Mouse (Mus musculus) embryonic stem cell, embryonic (primary cell): ENCODE measurements around the gene Klf3.

Experiments
- CTCF ChIA-PET, 4 experiments: fragments of 300-600 bp in 2 of 4; fragments of 350-600 bp in 2 of 4; sonication (Branson Sonifier 250); formaldehyde crosslinking; loops; one replicate each; lab custom pipeline; 2022; ENCODE audit warnings: inconsistent platforms in 2 of 4; lab: Charles Lee
- POLR2A ChIA-PET, 4 experiments: fragments of 300-600 bp in 2 of 4; fragments of 350-600 bp in 2 of 4; sonication (Branson Sonifier 250); formaldehyde crosslinking; loops; one replicate each; lab custom pipeline; 2022; ENCODE audit warnings: antibody characterized with exemption in 4 of 4, inconsistent platforms in 1 of 4; lab: Charles Lee

The Klf3 gene

GRCm38 (mm10) chr5:64878027-64878425 is 74.8 kb downstream of the Klf3 start:
- CTCF ChIA-PET = interaction anchor here in 3 of 4 experiments (0.6 to 2.1 kb wide), 3 partner anchors 11 to 374 kb away, joined by 3 to 6 read pairs (median 4); no protein-coding TSS in a partner anchor
- POLR2A ChIA-PET = interaction anchor here (0.6 to 3.5 kb wide), 20 partner anchors 9 to 603 kb away, joined by 3 to 16 read pairs (median 4); no protein-coding TSS in a partner anchor

DNA sequence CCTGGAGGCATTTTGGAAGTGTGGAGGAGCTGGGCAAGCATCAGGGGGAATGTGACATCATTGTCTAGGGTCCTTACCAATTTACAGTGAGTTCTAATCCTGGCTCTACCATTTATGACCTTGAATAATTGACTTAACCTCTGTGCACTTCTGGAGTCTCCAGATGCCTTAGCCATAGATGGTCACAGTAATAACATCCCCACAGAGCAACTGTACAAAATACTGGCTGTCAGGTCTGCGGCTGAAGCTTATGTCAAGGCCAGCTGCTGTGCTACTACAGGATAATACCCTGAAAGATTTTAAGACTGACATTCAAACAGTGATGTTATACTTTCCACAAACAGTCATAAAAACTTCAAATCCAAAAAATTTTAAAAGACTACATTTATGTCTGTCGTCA is 75.3 kb downstream of the Klf3 start:
- CTCF ChIA-PET = interaction anchor here in 1 of 4 experiments (0.6 kb wide), 1 partner anchor 12 kb away, joined by 4 read pairs; no protein-coding TSS in a partner anchor
- POLR2A ChIA-PET = interaction anchor here in 3 of 4 experiments (0.7 to 3.5 kb wide), 10 partner anchors 11 to 568 kb away, joined by 3 to 16 read pairs (median 4); no protein-coding TSS in a partner anchor

DNA sequence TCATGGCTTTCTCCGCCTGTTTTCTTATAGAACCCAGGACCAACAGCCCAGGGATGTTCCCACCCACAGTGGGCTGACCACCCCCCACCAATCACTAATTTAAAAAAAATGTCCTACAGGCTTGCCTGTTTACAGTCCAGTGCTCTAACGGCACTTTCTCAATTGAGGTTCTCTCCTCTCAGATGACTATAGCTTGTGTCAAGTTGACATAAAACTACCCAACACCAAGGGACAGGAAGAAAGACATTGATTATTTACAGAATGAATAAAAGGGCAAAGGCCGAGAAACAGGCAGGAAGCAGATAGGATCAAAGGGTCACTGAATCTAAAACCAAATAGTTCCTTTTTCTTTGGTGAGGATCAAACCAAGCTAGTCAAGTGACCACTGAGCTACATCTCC is 76.1 kb downstream of the Klf3 start:
- ChIA-PET CTCF (interaction anchor here in 1 of 4 experiments (0.6 kb wide), 1 partner anchor 39 kb away, joined by 3 read pairs; no protein-coding TSS in a partner anchor), POLR2A (interaction anchor here in 2 of 4 experiments (1.5 to 3.5 kb wide), 3 partner anchors 12 to 568 kb away, joined by 4 to 16 read pairs (median 7); no protein-coding TSS in a partner anchor)

GRCm38 (mm10) chr5:64881559-64881958 is 78.4 kb downstream of the Klf3 start:
- ChIA-PET POLR2A (interaction anchor here in 1 of 4 experiments (1.1 kb wide), 1 partner anchor 13 kb away, joined by 3 read pairs; no protein-coding TSS in a partner anchor), CTCF (interaction anchor here in 2 of 4 experiments (0.7 to 2.4 kb wide), 2 partner anchors 275 to 403 kb away, joined by 3 to 16 read pairs; no protein-coding TSS in a partner anchor)

- ChIA-PET POLR2A (interaction anchor here in 1 of 4 experiments (1.1 kb wide), 1 partner anchor 13 kb away, joined by 3 read pairs; no protein-coding TSS in a partner anchor), CTCF (interaction anchor here in 2 of 4 experiments (0.7 to 2.4 kb wide), 2 partner anchors 275 to 404 kb away, joined by 3 to 16 read pairs; no protein-coding TSS in a partner anchor)
Measured at GRCm38 (mm10) chr5:64881976-64882375, 78.8 kb downstream of the Klf3 start.
